Mouse (Mus musculus): ENCODE data around the gene Cdh13. TPM values are rescaled to one million over a fixed set of nuclear protein-coding genes. Genes with fewer than 3 reads are reported as not detected.

Gene Cdh13
- polyA plus RNA-seq, 1 experiment from 2014 or later: 159 TPM

- no peaks in the 10 kb centered on the region for H3K27me3 ChIP-seq (ENCODE audit: control insufficient read depth, insufficient read depth, low read depth, low read length)
- no peak overlapping the region for H3K4me3 ChIP-seq (ENCODE audit: low read depth, low read length)
- no peak for ATAC-seq
- 100% methylated on average over 3 of the region's 3 CpGs for WGBS
- no peaks in the 10 kb centered on the region for H3K4me1 ChIP-seq (ENCODE audit: control insufficient read depth, insufficient read depth, low read length)
- H3K4me2 ChIP-seq (ENCODE audit: low read length): no peak overlapping the region
- H3K9ac ChIP-seq (ENCODE audit: low read depth, low read length): no peak overlapping the region
- no peaks in the 10 kb centered on the region for H3K36me3 ChIP-seq (ENCODE audit: control insufficient read depth, insufficient read depth, low read length)
- no peaks in the 10 kb centered on the region; the same call in 1 of the 2 replicates for H3K9me3 ChIP-seq (replicated peaks; ENCODE audit: control insufficient read depth, low read length, poor library complexity, severe bottlenecking)
- H3K27ac ChIP-seq (ENCODE audit: low read length): no peak overlapping the region
These were observed 428.1 kb downstream of the Cdh13 start for GRCm38 (mm10) chr8:118711631-118712030.

GRCm38 (mm10) chr8:118713111-118713510 lies 429.6 kb downstream of the Cdh13 start:
- no peak overlapping the region for H3K4me2 ChIP-seq (ENCODE audit: low read length)
- no peaks in the 10 kb centered on the region for H3K27me3 ChIP-seq (ENCODE audit: control insufficient read depth, insufficient read depth, low read depth, low read length)
- WGBS: 80% methylated on average over 11 of the region's 11 CpGs
- H3K4me1 ChIP-seq (ENCODE audit: control insufficient read depth, insufficient read depth, low read length): no peaks in the 10 kb centered on the region
- no peak overlapping the region for H3K9ac ChIP-seq (ENCODE audit: low read depth, low read length)
- H3K4me3 ChIP-seq (ENCODE audit: low read depth, low read length): no peak overlapping the region
- no peaks in the 10 kb centered on the region; the same call in 1 of the 2 replicates for H3K9me3 ChIP-seq (replicated peaks; ENCODE audit: control insufficient read depth, low read length, poor library complexity, severe bottlenecking)
- H3K36me3 ChIP-seq (ENCODE audit: control insufficient read depth, insufficient read depth, low read length): no peaks in the 10 kb centered on the region
- no peak overlapping the region for H3K27ac ChIP-seq (ENCODE audit: low read length)
- no peak for ATAC-seq

DNA sequence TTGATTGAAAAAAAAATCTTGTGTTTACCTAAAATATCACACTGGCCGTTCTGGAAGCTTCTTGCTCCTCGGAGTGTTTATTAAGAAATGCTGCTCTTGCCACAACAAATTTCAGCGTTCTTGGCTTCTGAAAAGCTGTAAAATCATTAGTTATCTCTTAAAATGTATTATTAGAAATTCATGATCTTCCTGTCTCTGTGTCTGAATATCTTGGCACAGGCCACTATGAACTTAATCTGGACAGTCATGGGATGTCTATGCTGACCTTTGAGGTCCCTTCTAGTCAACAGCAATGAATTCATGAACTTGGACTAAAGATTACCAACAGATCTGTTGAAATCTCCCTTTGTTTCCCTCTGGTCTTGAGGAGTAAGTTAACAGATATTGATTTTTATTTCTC lies 430.1 kb downstream of the Cdh13 start:
- Histone ChIP-seq H3K4me3 (ENCODE audit: low read depth, low read length) (no peak overlapping the region), H3K4me1 (ENCODE audit: control insufficient read depth, insufficient read depth, low read length) (no peaks in the 10 kb centered on the region), H3K9me3 (replicated peaks; ENCODE audit: control insufficient read depth, low read length, poor library complexity, severe bottlenecking) (no peaks in the 10 kb centered on the region; the same call in 1 of the 2 replicates), H3K27ac (ENCODE audit: low read length) (no peak overlapping the region), H3K27me3 (ENCODE audit: control insufficient read depth, insufficient read depth, low read depth, low read length) (no peaks in the 10 kb centered on the region), H3K4me2 (ENCODE audit: low read length) (no peak overlapping the region), H3K9ac (ENCODE audit: low read depth, low read length) (no peak overlapping the region), H3K36me3 (ENCODE audit: control insufficient read depth, insufficient read depth, low read length) (no peaks in the 10 kb centered on the region)
- WGBS: 89% methylated on average over 3 of the region's 3 CpGs
- no peak for ATAC-seq

DNA sequence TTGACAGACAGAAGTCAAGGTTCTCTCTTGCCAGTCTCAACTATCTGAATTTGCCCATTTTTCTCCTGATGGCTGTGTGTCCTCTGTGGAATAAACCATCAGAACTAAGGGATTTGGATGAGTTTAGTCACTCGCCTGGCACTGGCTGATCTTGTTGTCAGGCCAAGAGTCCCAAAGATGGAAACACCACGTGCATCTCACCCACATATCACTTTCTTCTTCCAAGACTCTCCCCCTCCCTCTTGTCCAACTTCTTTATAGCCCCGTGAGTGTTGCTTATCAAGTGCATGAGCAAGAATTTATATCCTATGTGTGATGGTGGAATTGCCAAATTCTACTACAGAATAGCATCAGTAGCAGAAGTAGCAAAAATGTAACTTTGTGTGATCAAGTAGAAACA lies 439.4 kb downstream of the Cdh13 start:
- Histone ChIP-seq H3K4me1 (ENCODE audit: control insufficient read depth, insufficient read depth, low read length) (no peaks in the 10 kb centered on the region), H3K27me3 (ENCODE audit: control insufficient read depth, insufficient read depth, low read depth, low read length) (no peaks in the 10 kb centered on the region), H3K27ac (ENCODE audit: low read length) (no peak overlapping the region), H3K4me3 (ENCODE audit: low read depth, low read length) (no peak overlapping the region), H3K4me2 (ENCODE audit: low read length) (no peak overlapping the region), H3K36me3 (ENCODE audit: control insufficient read depth, insufficient read depth, low read length) (no peaks in the 10 kb centered on the region), H3K9me3 (replicated peaks; ENCODE audit: control insufficient read depth, low read length, poor library complexity, severe bottlenecking) (peaks cover 5% of the 10 kb centered on the region; the same call in 1 of the 2 replicates), H3K9ac (ENCODE audit: low read depth, low read length) (no peak overlapping the region)
- 88% methylated on average over 3 of the region's 3 CpGs for WGBS
- ATAC-seq: no peak

- Histone ChIP-seq H3K27ac (ENCODE audit: low read length) (no peak overlapping the region), H3K27me3 (ENCODE audit: control insufficient read depth, insufficient read depth, low read depth, low read length) (no peaks in the 10 kb centered on the region), H3K4me2 (ENCODE audit: low read length) (no peak overlapping the region), H3K36me3 (ENCODE audit: control insufficient read depth, insufficient read depth, low read length) (no peaks in the 10 kb centered on the region), H3K4me1 (ENCODE audit: control insufficient read depth, insufficient read depth, low read length) (no peaks in the 10 kb centered on the region), H3K4me3 (ENCODE audit: low read depth, low read length) (no peak overlapping the region), H3K9ac (ENCODE audit: low read depth, low read length) (no peak overlapping the region), H3K9me3 (replicated peaks; ENCODE audit: control insufficient read depth, low read length, poor library complexity, severe bottlenecking) (peaks cover 5% of the 10 kb centered on the region; the same call in 1 of the 2 replicates)
- no peak for ATAC-seq
- 95% methylated on average over 5 of the region's 5 CpGs for WGBS
These were observed 442.1 kb downstream of the Cdh13 start for GRCm38 (mm10) chr8:118725651-118726050.

DNA sequence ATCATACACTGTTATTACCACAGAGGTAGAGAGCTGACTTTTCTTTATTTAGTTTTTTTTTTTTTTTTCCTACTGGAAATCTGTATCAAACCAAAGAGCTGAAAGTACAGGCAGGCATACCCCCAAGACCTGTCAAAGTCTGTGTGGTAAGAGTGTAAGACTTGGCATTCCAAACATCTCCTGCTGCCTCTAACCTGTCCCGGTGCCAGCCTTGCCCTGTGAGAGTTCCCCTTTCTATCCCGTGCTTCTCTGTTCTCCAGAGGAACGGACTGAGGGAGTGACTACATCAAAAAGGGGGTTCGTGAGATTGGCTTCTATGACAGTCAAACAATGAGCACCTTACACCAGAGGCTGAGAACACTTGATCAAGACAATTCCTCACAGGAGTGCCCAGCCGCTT lies 458.2 kb downstream of the Cdh13 start:
- WGBS: 80% methylated on average over 5 of the region's 5 CpGs
- H3K27ac ChIP-seq (ENCODE audit: low read length): no peak overlapping the region
- H3K9ac ChIP-seq (ENCODE audit: low read depth, low read length): no peak overlapping the region
- ATAC-seq: no peak
- no peaks in the 10 kb centered on the region for H3K27me3 ChIP-seq (ENCODE audit: control insufficient read depth, insufficient read depth, low read depth, low read length)
- no peak overlapping the region for H3K4me3 ChIP-seq (ENCODE audit: low read depth, low read length)
- no peaks in the 10 kb centered on the region for H3K9me3 ChIP-seq (replicated peaks; ENCODE audit: control insufficient read depth, low read length, poor library complexity, severe bottlenecking)
- H3K36me3 ChIP-seq (ENCODE audit: control insufficient read depth, insufficient read depth, low read length): no peaks in the 10 kb centered on the region
- H3K4me1 ChIP-seq (ENCODE audit: control insufficient read depth, insufficient read depth, low read length): no peaks in the 10 kb centered on the region
- H3K4me2 ChIP-seq (ENCODE audit: low read length): no peak overlapping the region

- H3K27ac ChIP-seq (ENCODE audit: low read length): no peak overlapping the region
- 79% methylated on average over 13 of the region's 13 CpGs for WGBS
- H3K4me3 ChIP-seq (ENCODE audit: low read depth, low read length): no peak overlapping the region
These were observed 461.5 kb downstream of the Cdh13 start for GRCm38 (mm10) chr8:118744991-118745390.

GRCm38 (mm10) chr8:118748041-118748604 lies 464.6 kb downstream of the Cdh13 start:
- 49% methylated on average over 21 of the region's 21 CpGs for WGBS
- no peaks in the 10 kb centered on the region for H3K9me3 ChIP-seq (replicated peaks; ENCODE audit: control insufficient read depth, low read length, poor library complexity, severe bottlenecking)

More at GRCm38 (mm10) chr8:118744991-118745390, 461.5 kb downstream of the Cdh13 start:
- Histone ChIP-seq H3K4me1 (ENCODE audit: control insufficient read depth, insufficient read depth, low read length) (peaks cover 2% of the 10 kb centered on the region; the same call in 1 of the 2 replicates), H3K4me2 (ENCODE audit: low read length) (no peak overlapping the region), H3K9ac (ENCODE audit: low read depth, low read length) (no peak overlapping the region), H3K36me3 (ENCODE audit: control insufficient read depth, insufficient read depth, low read length) (no peaks in the 10 kb centered on the region), H3K27me3 (ENCODE audit: control insufficient read depth, insufficient read depth, low read depth, low read length) (no peaks in the 10 kb centered on the region), H3K9me3 (replicated peaks; ENCODE audit: control insufficient read depth, low read length, poor library complexity, severe bottlenecking) (no peaks in the 10 kb centered on the region)
- ATAC-seq: no peak

DNA sequence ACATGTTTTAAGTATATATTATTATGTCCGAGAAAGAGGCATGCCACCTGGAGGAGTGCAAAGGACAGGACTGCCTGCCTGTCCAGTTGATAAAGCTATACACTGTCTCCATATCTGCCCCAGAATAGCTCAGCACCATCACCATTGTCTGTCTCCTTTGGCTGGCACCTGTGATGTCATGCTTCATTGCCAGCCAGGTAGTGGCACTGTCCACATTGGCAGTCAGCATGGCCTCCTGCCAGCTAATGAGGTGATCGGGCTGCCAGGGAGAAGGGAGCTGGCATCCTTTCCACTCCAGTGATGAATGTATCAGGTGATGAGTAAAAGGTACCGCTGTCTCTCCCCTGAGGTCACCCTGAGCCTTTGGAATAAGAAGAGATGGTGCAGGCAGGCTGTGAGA lies 465.7 kb downstream of the Cdh13 start:
- no peak overlapping the region for H3K27ac ChIP-seq (ENCODE audit: low read length)
- no peak for ATAC-seq
- H3K9me3 ChIP-seq (replicated peaks; ENCODE audit: control insufficient read depth, low read length, poor library complexity, severe bottlenecking): no peaks in the 10 kb centered on the region
- H3K9ac ChIP-seq (ENCODE audit: low read depth, low read length): no peak overlapping the region
- H3K4me2 ChIP-seq (ENCODE audit: low read length): no peak overlapping the region
- 86% methylated on average over 3 of the region's 3 CpGs for WGBS
- peaks cover 2% of the 10 kb centered on the region; the same call in 1 of the 2 replicates for H3K4me1 ChIP-seq (ENCODE audit: control insufficient read depth, insufficient read depth, low read length)
- H3K36me3 ChIP-seq (ENCODE audit: control insufficient read depth, insufficient read depth, low read length): no peaks in the 10 kb centered on the region
- H3K27me3 ChIP-seq (ENCODE audit: control insufficient read depth, insufficient read depth, low read depth, low read length): no peaks in the 10 kb centered on the region
- no peak overlapping the region for H3K4me3 ChIP-seq (ENCODE audit: low read depth, low read length)

More at GRCm38 (mm10) chr8:118748041-118748604, 464.6 kb downstream of the Cdh13 start:
- peak; percentile 48 for ATAC-seq
- Histone ChIP-seq H3K4me2 (ENCODE audit: low read length) (peak overlapping the region; percentile 22; the same call in 1 of the 2 replicates), H3K4me1 (ENCODE audit: control insufficient read depth, insufficient read depth, low read length) (peaks cover 2% of the 10 kb centered on the region; the same call in 1 of the 2 replicates), H3K27me3 (ENCODE audit: control insufficient read depth, insufficient read depth, low read depth, low read length) (no peaks in the 10 kb centered on the region), H3K27ac (ENCODE audit: low read length) (peak overlapping the region; percentile 25; the same call in 1 of the 2 replicates), H3K4me3 (ENCODE audit: low read depth, low read length) (no peak overlapping the region), H3K9ac (ENCODE audit: low read depth, low read length) (no peak overlapping the region), H3K36me3 (ENCODE audit: control insufficient read depth, insufficient read depth, low read length) (no peaks in the 10 kb centered on the region)

All from midbrain, embryonic 16.5 days (tissue).